Mouse (Mus musculus) liver, embryonic 15.5 days (tissue): ENCODE data around the gene Gabrb3. TPM values are rescaled to one million over a fixed set of nuclear protein-coding genes. Genes with fewer than 3 reads are reported as not detected.

Source experiments
- ATAC-seq: fragments of 200-750 bp; cut with Nextera tagmentation; 2 replicates; pipeline ENCODE4 v1.8.0; 2017; ENCODE audit warnings: moderate number of reproducible peaks, mild to moderate bottlenecking, moderate library complexity; ENCODE audit not compliant: insufficient read depth
- H3K27ac ChIP-seq: fragments of 300-500 bp; sonication (generic); replicated peaks from 2 replicates; pipeline ENCODE4 v1.5.1; 2015; ENCODE audit warnings: mild to moderate bottlenecking, inconsistent platforms
- H3K27me3 ChIP-seq: fragments of 300-500 bp; sonication (generic); 2 replicates; pipeline ENCODE4 v1.6.1; 2015; ENCODE audit warnings: mild to moderate bottlenecking, inconsistent platforms
- H3K36me3 ChIP-seq: fragments of 300-500 bp; sonication (generic); replicated peaks from 2 replicates; pipeline ENCODE4 v1.6.1; 2015; ENCODE audit warnings: moderate library complexity, mild to moderate bottlenecking, inconsistent platforms
- H3K4me1 ChIP-seq: fragments of 300-500 bp; sonication (generic); replicated peaks from 2 replicates; pipeline ENCODE4 v1.6.1; 2015; ENCODE audit warnings: inconsistent platforms
- H3K4me2 ChIP-seq: fragments of 300-500 bp; sonication (generic); 2 replicates; pipeline ENCODE4 v1.6.1; 2015; ENCODE audit warnings: moderate library complexity, mild to moderate bottlenecking, inconsistent platforms
- H3K4me3 ChIP-seq: fragments of 300-500 bp; sonication (generic); replicated peaks from 2 replicates; pipeline ENCODE4 v1.5.1; 2015; ENCODE audit warnings: mild to moderate bottlenecking, inconsistent platforms
- H3K9ac ChIP-seq: fragments of 300-500 bp; sonication (generic); 2 replicates; pipeline ENCODE4 v1.6.1; 2015; ENCODE audit warnings: moderate library complexity, mild to moderate bottlenecking, inconsistent platforms
- H3K9me3 ChIP-seq: fragments of 300-500 bp; sonication (generic); replicated peaks from 2 replicates; pipeline ENCODE4 v1.6.1; 2016; ENCODE audit warnings: inconsistent platforms
- WGBS: fragments of 180-500 bp; shearing (Covaris S2); methylation state at CpG from one replicate; pipeline ENCODE4 v1.1.7; 2015; ENCODE audit warnings: mixed read lengths; ENCODE audit not compliant: insufficient replicate concordance; 5-methylcytosine and 5-hydroxymethylcytosine counted together
- polyA plus RNA-seq: library from polyadenylated mRNA; unstranded; fragments of >200 nt; fragmentation: Nextera tagmentation; extraction: Ambion mirVana; gene quantifications from 2 replicates; pipeline ENCODE4 v1.2.1, GENCODE M21; 2015

Gabrb3 gene
- polyA plus RNA-seq, 1 experiment from 2014 or later = 0.05 TPM

DNA sequence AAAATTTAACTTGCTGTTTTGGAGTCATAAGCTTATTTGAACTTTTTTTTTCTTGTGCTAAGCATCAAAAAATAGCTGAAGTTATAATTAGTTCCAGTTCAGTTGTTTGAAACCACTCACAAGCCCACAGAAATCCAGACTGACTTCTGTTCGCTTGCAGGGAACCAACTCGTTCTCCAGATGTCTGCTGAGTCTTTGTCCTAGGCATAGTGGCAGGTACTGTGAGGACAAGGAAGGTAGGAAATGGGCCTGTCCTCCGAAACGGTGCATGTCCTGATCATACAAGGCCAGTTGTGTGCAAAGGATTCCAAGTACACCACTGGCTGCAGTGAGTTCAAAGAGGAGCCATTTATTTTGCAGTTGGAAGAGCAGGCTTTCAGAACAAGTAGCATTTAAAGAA, 215.5 kb downstream of the Gabrb3 start:
- ATAC-seq = no peak
- Histone ChIP-seq H3K9me3 (no peaks in the 10 kb centered on the region), H3K4me2 (no peak overlapping the region), H3K9ac (no peak overlapping the region), H3K4me3 (no peak overlapping the region), H3K27ac (no peak overlapping the region), H3K4me1 (no peaks in the 10 kb centered on the region), H3K27me3 (no peaks in the 10 kb centered on the region), H3K36me3 (no peaks in the 10 kb centered on the region)
- 51% methylated on average over 4 of the region's 4 CpGs for WGBS

GRCm38 (mm10) chr7:57635687-57636086, 216.2 kb downstream of the Gabrb3 start:
- Histone ChIP-seq H3K9ac (no peak overlapping the region), H3K4me3 (no peak overlapping the region), H3K27ac (no peak overlapping the region), H3K4me2 (no peak overlapping the region), H3K4me1 (no peaks in the 10 kb centered on the region), H3K36me3 (no peaks in the 10 kb centered on the region), H3K27me3 (no peaks in the 10 kb centered on the region), H3K9me3 (no peaks in the 10 kb centered on the region)
- no peak for ATAC-seq
- 39% methylated on average over 4 of the region's 4 CpGs for WGBS

DNA sequence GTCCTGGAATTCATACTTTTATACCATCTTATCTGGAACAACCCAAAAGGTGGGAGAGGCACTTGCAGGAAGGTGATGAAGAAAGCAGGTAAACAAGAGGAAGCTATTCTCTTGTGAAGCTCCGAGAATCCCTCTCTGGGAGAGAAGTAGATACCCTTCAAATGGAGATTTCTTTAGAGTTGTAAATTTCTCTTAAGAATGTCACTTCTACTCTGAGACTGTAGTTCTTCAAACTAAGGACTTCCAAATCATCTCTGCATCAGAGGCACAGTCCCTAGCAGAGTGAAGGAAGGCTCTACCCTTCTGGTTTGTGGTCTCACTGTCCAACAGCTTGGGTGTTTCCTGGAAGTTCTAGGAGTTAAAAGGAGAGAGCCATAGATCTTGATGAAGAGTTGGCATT, 221.3 kb downstream of the Gabrb3 start:
- Histone ChIP-seq H3K27ac (no peak overlapping the region), H3K4me1 (no peaks in the 10 kb centered on the region), H3K9me3 (no peaks in the 10 kb centered on the region), H3K4me3 (no peak overlapping the region), H3K36me3 (no peaks in the 10 kb centered on the region), H3K27me3 (no peaks in the 10 kb centered on the region), H3K4me2 (no peak overlapping the region), H3K9ac (no peak overlapping the region)
- ATAC-seq = no peak
- 31% methylated on average over 1 of the region's 1 CpGs for WGBS

DNA sequence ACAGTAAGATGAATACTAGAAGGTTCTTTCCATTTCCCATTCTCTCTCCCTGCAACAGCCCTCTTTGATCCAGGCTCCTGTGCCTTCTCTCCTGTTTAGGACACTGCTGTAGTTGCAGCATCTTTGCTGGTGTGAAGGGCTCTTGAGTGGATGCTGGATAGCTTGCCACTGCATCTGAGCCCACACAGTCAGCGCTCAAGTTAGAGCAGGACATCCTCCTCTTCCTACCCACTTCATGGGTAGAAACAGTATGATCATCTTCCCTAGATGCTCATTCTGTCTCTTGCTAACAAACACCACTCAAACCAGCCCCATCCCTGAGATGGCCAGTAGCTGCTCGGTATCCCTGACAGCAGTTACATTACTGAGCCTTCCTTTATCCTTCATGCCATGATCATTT, 227.9 kb downstream of the Gabrb3 start:
- Histone ChIP-seq H3K4me3 (no peak overlapping the region), H3K27ac (no peak overlapping the region), H3K9me3 (no peaks in the 10 kb centered on the region), H3K4me1 (no peaks in the 10 kb centered on the region), H3K36me3 (no peaks in the 10 kb centered on the region), H3K4me2 (no peak overlapping the region), H3K27me3 (no peaks in the 10 kb centered on the region), H3K9ac (no peak overlapping the region)
- ATAC-seq = no peak
- 54% methylated on average over 2 of the region's 2 CpGs for WGBS

DNA sequence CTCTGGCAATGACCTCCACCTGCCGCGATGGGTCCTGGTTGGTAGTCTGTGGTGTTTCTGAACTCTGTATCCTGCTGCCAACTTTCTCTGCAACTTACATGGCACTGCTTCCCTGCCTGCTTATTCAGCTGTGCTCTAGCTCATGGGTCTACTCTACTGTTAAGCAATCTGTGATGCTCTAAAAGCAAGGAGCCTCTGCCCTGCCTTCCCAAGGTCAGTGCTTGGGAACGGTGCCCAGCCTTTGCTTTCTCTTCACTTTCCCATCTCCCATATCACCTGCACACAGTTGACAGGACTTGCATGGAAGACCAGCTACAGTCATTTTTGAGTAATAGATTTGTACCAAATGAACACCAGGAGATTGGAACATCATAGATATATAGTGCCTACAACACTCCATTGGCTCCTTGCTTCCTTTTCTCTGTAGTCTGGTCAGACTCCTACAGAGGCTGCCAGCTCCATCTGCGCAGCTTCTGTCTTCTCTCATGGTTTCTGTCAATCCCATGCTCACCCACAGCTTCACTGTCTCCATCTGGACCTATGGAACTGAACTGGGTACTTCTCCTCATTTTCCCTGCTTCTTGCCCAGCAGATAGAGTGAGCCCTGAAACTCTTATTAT, 228.8 kb downstream of the Gabrb3 start:
- Histone ChIP-seq H3K4me3 (no peak overlapping the region), H3K9ac (no peak overlapping the region), H3K36me3 (no peaks in the 10 kb centered on the region), H3K27me3 (no peaks in the 10 kb centered on the region), H3K9me3 (no peaks in the 10 kb centered on the region), H3K4me1 (no peaks in the 10 kb centered on the region), H3K27ac (no peak overlapping the region), H3K4me2 (no peak overlapping the region)
- ATAC-seq = no peak
- 74% methylated on average over 4 of the region's 4 CpGs for WGBS

- 58% methylated on average over 6 of the region's 6 CpGs for WGBS
- Histone ChIP-seq H3K27ac (no peak overlapping the region), H3K4me3 (no peak overlapping the region), H3K4me2 (no peak overlapping the region), H3K36me3 (no peaks in the 10 kb centered on the region), H3K27me3 (no peaks in the 10 kb centered on the region), H3K9ac (no peak overlapping the region), H3K4me1 (no peaks in the 10 kb centered on the region), H3K9me3 (no peaks in the 10 kb centered on the region)
- ATAC-seq = no peak
Measured at GRCm38 (mm10) chr7:57677352-57677751, 257.9 kb downstream of the Gabrb3 start.

GRCm38 (mm10) chr7:57689836-57690235, 270.3 kb downstream of the Gabrb3 start:
- Histone ChIP-seq H3K4me3 (no peak overlapping the region), H3K4me1 (no peaks in the 10 kb centered on the region), H3K27ac (no peak overlapping the region), H3K9me3 (no peaks in the 10 kb centered on the region), H3K36me3 (no peaks in the 10 kb centered on the region), H3K27me3 (no peaks in the 10 kb centered on the region), H3K4me2 (no peak overlapping the region), H3K9ac (no peak overlapping the region)
- 66% methylated on average over 4 of the region's 4 CpGs for WGBS
- ATAC-seq = no peak

DNA sequence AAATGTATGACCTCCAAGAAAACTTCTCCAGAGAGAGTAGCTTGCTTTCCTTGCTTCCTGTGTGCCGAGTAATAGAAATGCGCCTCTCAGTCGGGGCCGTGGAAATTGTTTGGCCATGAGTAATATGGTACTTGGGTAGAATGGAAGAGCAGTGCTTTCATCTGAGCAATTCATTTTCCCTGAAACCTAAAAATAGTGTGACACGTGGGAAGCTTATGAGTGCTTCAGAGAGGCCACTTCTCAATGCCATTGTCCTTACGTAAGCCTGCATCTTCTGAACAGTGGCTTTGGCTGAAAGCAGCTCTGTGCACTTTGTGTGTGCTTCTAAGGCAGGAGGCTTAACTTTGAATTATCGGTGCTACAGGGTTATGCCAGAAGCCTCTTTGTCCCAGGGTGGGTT, 280.9 kb downstream of the Gabrb3 start:
- Histone ChIP-seq H3K4me1 (no peaks in the 10 kb centered on the region), H3K9ac (no peak overlapping the region), H3K9me3 (no peaks in the 10 kb centered on the region), H3K4me3 (no peak overlapping the region), H3K4me2 (no peak overlapping the region), H3K36me3 (no peaks in the 10 kb centered on the region), H3K27me3 (no peaks in the 10 kb centered on the region), H3K27ac (no peak overlapping the region)
- ATAC-seq = no peak
- 55% methylated on average over 7 of the region's 7 CpGs for WGBS

GRCm38 (mm10) chr7:57701046-57701445, 281.6 kb downstream of the Gabrb3 start:
- Histone ChIP-seq H3K4me3 (no peak overlapping the region), H3K4me2 (no peak overlapping the region), H3K36me3 (no peaks in the 10 kb centered on the region), H3K4me1 (no peaks in the 10 kb centered on the region), H3K9me3 (no peaks in the 10 kb centered on the region), H3K27ac (no peak overlapping the region), H3K27me3 (no peaks in the 10 kb centered on the region), H3K9ac (no peak overlapping the region)
- ATAC-seq = no peak

- H3K27me3 ChIP-seq = no peaks in the 10 kb centered on the region
- no peak for ATAC-seq
- no peak overlapping the region for H3K27ac ChIP-seq
- H3K4me3 ChIP-seq = no peak overlapping the region
- no peak overlapping the region for H3K9ac ChIP-seq
- H3K4me2 ChIP-seq = no peak overlapping the region
- H3K36me3 ChIP-seq = no peaks in the 10 kb centered on the region
- WGBS = 54% methylated on average over 1 of the region's 1 CpGs
- no peaks in the 10 kb centered on the region for H3K9me3 ChIP-seq
- no peaks in the 10 kb centered on the region for H3K4me1 ChIP-seq
Measured at GRCm38 (mm10) chr7:57703580-57703979, 284.1 kb downstream of the Gabrb3 start.

DNA sequence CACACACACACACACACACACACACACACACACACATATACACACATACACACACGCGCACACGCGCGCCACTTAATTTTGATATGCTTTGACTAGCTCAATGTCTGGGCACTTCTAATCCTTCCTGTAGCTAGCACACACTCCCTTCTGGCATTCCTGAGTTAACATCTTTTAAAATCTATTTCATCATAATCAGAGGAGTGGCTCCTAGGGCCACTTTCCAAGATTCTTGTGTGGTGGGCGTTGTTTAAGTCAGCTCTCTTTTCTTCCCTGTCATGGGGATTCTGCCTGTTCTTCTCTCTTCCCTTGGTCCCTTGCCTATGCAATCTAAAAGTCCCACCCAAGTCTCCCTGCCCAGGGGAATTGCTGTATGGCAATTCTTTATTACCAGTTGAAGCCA, 286.6 kb downstream of the Gabrb3 start:
- Histone ChIP-seq H3K4me2 (no peak overlapping the region), H3K27ac (no peak overlapping the region), H3K4me1 (no peaks in the 10 kb centered on the region), H3K36me3 (no peaks in the 10 kb centered on the region), H3K9me3 (no peaks in the 10 kb centered on the region), H3K4me3 (no peak overlapping the region), H3K9ac (no peak overlapping the region), H3K27me3 (no peaks in the 10 kb centered on the region)
- WGBS = 94% methylated on average over 6 of the region's 6 CpGs
- no peak for ATAC-seq

- Histone ChIP-seq H3K4me2 (no peak overlapping the region), H3K9ac (no peak overlapping the region), H3K27ac (no peak overlapping the region), H3K36me3 (no peaks in the 10 kb centered on the region), H3K9me3 (no peaks in the 10 kb centered on the region), H3K4me1 (no peaks in the 10 kb centered on the region), H3K27me3 (no peaks in the 10 kb centered on the region), H3K4me3 (no peak overlapping the region)
- ATAC-seq = no peak
- WGBS = 62% methylated on average over 7 of the region's 7 CpGs
Measured at GRCm38 (mm10) chr7:57706976-57707740, 287.7 kb downstream of the Gabrb3 start.
